Comparison of ENCODE assay signal across 9 mouse cellular contexts in the genomic region with DNA sequence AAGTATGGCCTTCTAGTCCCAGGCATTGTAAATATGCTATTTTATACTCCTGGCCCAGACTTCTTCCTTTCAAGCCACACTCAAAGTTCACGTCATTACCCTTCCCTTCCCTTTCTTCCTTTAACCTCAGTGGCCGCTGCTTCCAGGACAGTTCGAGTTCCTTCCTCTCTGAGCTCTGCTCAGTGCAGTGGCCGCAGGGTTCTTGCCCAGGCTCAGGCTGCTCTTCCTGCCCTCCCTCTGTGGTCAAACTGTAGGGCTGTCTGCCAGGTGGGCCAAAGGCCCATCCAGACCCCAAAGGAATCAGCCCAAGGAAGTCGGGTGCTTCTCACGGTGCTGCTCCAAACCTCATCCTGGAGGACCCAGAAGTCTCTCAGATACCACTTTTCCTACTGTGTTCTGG. TPM values are rescaled to one million over a fixed set of nuclear protein-coding genes. Genes with fewer than 3 reads are reported as not detected.
DNase-seq lines count a peak whose midpoint lies in the region; ATAC-seq and TF ChIP-seq lines count a peak whose summit lies in the region.
"Had no signal": no experiment of that assay in that cellular context is flagged by ENCODE, and none has a peak within 500 bp of the region (broad histone marks: within the 10 kb centered on the region; RNA-seq: fewer than 3 reads in every experiment).

No protein-coding gene starts in this region.

- TF ChIP-seq POLR2A in testis, adult 2 months (IDR thresholded peaks at IDR 0.05; ENCODE audit: control insufficient read depth, low read depth, low read length), result no peak

- H3K4me2 ChIP-seq in limb, embryonic 11.5 days (ENCODE audit: low read depth, severe bottlenecking), result no peak overlapping the region

- TF ChIP-seq CTCF in testis, adult 2 months (IDR thresholded peaks at IDR 0.05; ENCODE audit: control insufficient read depth, insufficient read depth, insufficient replicate concordance, low read depth, low read length), result no peak

- peak overlapping the region; percentile 45; the same call in 1 of the 2 replicates for H3K9ac ChIP-seq in limb, embryonic 11.5 days (ENCODE audit: low read length)

- no peaks in the 10 kb centered on the region for H3K27me3 ChIP-seq in testis, adult 2 months (ENCODE audit: control insufficient read depth, insufficient read depth, low read length)
- H3K27me3 ChIP-seq in limb, embryonic 11.5 days (ENCODE audit: control insufficient read depth, insufficient read depth, low read length), result 0 out of 2 replicates have a peak, but pooled peaks cover 2% of the 10 kb centered on the region

- DNase-seq in testis, postnatal 10 days (ENCODE audit: low spot score), result no peak
- peak; percentile 41 to 53 for DNase-seq in heart, postnatal 10 days
- no peak for DNase-seq in limb, embryonic 11.5 days (ENCODE audit: low spot score)
- DNase-seq in spleen, postnatal 4 days (ENCODE audit: low spot score in 2 of 2), result no peak
- no peak for DNase-seq in cerebellum, adult 9-11 months
- DNase-seq in cerebellum, adult 11-12 months, result no peak
- no peak for DNase-seq in left cerebral cortex, postnatal 25 days (ENCODE audit: low spot score in 2 of 2)

- no peak for ATAC-seq in limb, embryonic 11.5 days (ENCODE audit: insufficient number of reproducible peaks, low FRiP score, low TSS enrichment, low read depth)

- H3K9me3 ChIP-seq in limb, embryonic 11.5 days (ENCODE audit: control insufficient read depth, low read length), result peaks cover 13% of the 10 kb centered on the region; the same call in 1 of the 2 replicates

- no peak overlapping the region for H3K27ac ChIP-seq in testis, adult 2 months (ENCODE audit: control insufficient read depth, insufficient read depth, low read depth, low read length)
- peak overlapping the region; percentile 81 for H3K27ac ChIP-seq in limb, embryonic 11.5 days (replicated peaks; ENCODE audit: low read depth, low read length)

- peaks cover 17% of the 10 kb centered on the region for H3K4me1 ChIP-seq in testis, adult 2 months (ENCODE audit: control insufficient read depth, insufficient read depth, low read length)
- H3K4me1 ChIP-seq in limb, embryonic 11.5 days (ENCODE audit: control insufficient read depth, insufficient read depth, low read length), result peaks cover 17% of the 10 kb centered on the region

- intact Hi-C loops in heart, postnatal 10 days (cut with DNase I), result loop anchor here (1.0 to 5.0 kb wide), 4 partner anchors 209 to 468 kb away; partner anchors contain the start of gene Spin1
- intact Hi-C loops in left cerebral cortex, postnatal 25 days (cut with DNase I), result loop anchor here (1.0 to 5.0 kb wide), 4 partner anchors 209 to 468 kb away; partner anchors contain the start of gene Spin1

- 71% methylated on average over 6 of the region's 6 CpGs for WGBS in limb, embryonic 11.5 days

- H3K4me3 ChIP-seq in testis, adult 2 months (ENCODE audit: control insufficient read depth, low read depth, low read length), result peak overlapping the region; percentile 22
- no peak overlapping the region for H3K4me3 ChIP-seq in limb, embryonic 11.5 days (ENCODE audit: low read depth, low read length)

- no peaks in the 10 kb centered on the region for H3K36me3 ChIP-seq in testis, adult 2 months (ENCODE audit: control insufficient read depth, insufficient read depth, low read length)
- peaks cover 39% of the 10 kb centered on the region for H3K36me3 ChIP-seq in limb, embryonic 11.5 days (ENCODE audit: control insufficient read depth, insufficient read depth, low read length)

RNA-seq across cellular contexts. Expression of gene S1pr3, which starts 9.4 kb away (rescaled TPM):
- polyA plus RNA-seq in testis, adult 2 months (2012; rRNA removed), result 3.1 TPM in 2 replicates
- 10 to 100 TPM; 25.6 to 31.5 TPM for total RNA-seq in heart, postnatal 10 days (2021)
- polyA plus RNA-seq in limb, embryonic 11.5 days (2014; fragmentation: Nextera tagmentation; extraction: Ambion mirVana), result 126 and 129 TPM in 2 replicates
- 1 to 10 TPM; 6.2 to 7.1 TPM for total RNA-seq in left cerebral cortex, postnatal 25 days (2021)
- total RNA-seq: monocyte, adult 5-6 weeks had no signal

Comparison
In these comparisons a context has a peak if more than half of its experiments do, and no peak if none do; other contexts are left out.
1. DNase-seq: peak in heart, postnatal 10 days (2 of 2); none in testis, postnatal 10 days (single experiment), limb, embryonic 11.5 days (single experiment), spleen, postnatal 4 days (0 of 2), cerebellum, adult 9-11 months (single experiment), cerebellum, adult 11-12 months (single experiment) and left cerebral cortex, postnatal 25 days (0 of 2).